Mouse (Mus musculus) granulocyte monocyte progenitor cell, adult 5-6 weeks (primary cell): ENCODE results near the gene Hk3. TPM values are rescaled to one million over a fixed set of nuclear protein-coding genes. Genes with fewer than 3 reads are reported as not detected.

Source experiments
- ATAC-seq: replicated peaks from 2 replicates; pipeline ENCODE4 v1.8.0; 2016; ENCODE audit warnings: mild to moderate bottlenecking, moderate TSS enrichment, inconsistent platforms; ENCODE audit not compliant: poor library complexity, severe bottlenecking
- total RNA-seq, 2 experiments: library from RNA; stranded (forward) in 1 of 2; stranded (reverse) in 1 of 2; fragments of 200-712, 200-1000 nt in 1 of 2; fragments of >200 nt in 1 of 2; fragmentation: Nextera tagmentation in 1 of 2; gene quantifications; 2 replicates each; pipeline ENCODE4 v1.2.3; 2014 to 2017

The Hk3 gene
- 190 and 234 TPM in 2 replicates for total RNA-seq (2014; fragmentation: Nextera tagmentation)
- total RNA-seq (2017), result 194 and 218 TPM in 2 replicates

DNA sequence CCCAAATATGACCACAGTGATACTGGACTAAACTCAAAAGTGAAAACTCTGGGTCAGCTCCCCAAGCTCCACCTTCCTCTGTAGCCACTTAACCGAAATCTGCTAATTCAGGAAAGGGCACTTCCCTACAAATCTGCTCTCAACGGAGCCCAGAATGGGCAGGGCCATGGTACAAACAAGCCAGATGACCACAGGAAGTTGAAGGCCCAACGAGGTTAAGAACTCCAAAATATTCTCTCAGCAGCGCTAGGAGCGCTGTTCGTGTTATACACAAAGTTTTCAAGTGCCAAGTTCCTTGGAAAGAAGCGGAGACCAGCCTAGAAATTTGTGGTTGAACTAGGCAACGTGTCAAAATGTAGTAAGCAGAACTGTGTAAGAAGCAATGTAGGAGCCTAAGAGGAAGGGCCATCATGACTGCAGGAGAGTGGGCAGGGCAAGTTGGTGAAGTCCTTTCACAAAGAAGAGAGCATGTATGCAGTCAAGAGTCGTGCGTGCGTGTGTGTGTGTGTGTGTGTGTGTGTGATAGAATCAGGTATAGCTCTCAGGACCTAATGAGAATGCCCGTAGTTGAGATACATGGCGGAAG is at the start of gene Hk3:
Hk3 (minus strand) TSS at position 192 of the 586 bp plus-strand sequence.
- ATAC-seq, result peak; percentile 57

- no peak for ATAC-seq
Measured at GRCm38 (mm10) chr13:55069719-55070118, 48.5 kb upstream of the Hk3 start.

- ATAC-seq, result peak; percentile 79
Measured at GRCm38 (mm10) chr13:55063276-55063675, 42.1 kb upstream of the Hk3 start.

DNA sequence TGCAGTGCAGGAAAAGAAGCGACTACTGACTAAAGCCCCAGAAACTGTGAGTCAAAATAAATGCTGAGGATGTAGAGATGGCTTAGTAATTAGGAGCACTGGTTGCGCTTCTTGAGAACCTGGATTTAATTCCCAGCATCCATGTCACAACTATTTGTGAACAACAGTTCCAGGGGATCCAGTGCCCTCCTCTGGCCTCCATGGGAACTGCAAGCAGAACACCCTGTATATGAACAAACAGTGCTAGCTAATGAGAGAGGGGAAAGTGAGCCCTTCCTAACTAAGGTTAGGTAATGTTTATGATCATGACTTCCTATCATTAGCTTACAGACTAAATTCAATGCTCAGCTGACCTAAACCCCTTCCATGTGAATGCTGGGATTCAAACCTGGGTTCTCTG is 36.9 kb upstream of the Hk3 start:
- ATAC-seq, result peak; percentile 37

DNA sequence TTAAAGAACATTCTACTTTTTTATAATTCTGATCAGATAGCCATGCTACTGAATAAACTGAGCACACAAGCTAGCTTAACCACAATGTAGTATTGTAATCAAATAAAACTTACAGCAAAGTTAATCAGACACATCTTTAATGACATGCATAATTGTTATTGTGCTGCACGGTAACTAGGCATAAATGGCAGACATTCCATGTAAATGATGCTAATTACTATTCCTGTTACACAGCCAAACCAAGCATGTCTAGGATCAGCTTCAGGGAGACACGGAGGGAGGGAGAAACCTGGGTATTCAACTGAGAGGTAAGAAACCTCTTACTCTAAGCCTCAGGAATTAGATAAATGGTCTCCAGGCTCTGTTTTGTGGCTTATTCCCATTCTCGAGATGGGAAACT is 26.5 kb upstream of the Hk3 start:
- no peak for ATAC-seq

DNA sequence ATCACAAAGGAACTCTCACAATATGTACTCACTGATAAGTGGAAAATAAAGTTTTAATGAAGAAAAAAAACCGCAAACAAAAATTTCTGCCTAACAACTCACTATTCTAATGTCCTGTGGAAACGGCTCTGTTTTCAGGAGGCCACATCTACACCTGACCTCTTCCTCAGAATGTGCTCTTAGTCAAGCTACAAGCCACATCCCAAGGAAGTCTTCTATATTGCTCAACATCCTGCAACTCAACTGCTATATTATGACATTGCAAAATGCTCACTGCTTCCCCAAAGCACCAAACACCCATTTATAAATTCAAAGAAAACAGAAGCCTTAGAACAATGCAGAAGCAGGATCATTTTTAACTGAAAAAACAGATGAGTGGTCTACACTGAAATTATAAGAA is 18.8 kb upstream of the Hk3 start:
- ATAC-seq, result peak; percentile 100

- 0 out of 2 replicates have a peak, but pooled peaks have one; percentile 12 for ATAC-seq
Measured at GRCm38 (mm10) chr13:55024215-55024614, 3.0 kb upstream of the Hk3 start.

GRCm38 (mm10) chr13:55022715-55023114 is 1.5 kb upstream of the Hk3 start:
- ATAC-seq, result peak; percentile 38

DNA sequence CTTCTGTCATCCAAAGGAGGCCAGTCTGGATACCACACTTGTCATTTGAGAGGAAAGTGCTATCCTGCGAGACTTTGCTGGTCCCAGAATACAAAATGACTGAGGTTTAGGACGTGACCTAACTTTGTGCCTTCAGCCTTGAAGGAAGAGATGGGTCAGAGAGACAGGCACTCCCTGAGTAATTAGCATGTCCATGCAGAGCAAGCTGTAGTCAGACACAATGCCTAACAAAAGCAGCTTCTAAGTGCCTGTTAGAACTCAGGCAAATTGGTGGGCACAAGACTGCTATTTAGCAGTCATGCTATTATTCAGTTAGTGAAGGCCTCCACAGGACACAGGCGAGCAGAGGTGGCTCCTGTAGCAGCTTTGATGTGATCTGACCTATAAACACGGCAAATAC is 1.1 kb upstream of the Hk3 start:
- ATAC-seq, result no peak

- ATAC-seq, result peak; percentile 45
Measured at GRCm38 (mm10) chr13:55020051-55020450, 1.1 kb downstream of the Hk3 start.

DNA sequence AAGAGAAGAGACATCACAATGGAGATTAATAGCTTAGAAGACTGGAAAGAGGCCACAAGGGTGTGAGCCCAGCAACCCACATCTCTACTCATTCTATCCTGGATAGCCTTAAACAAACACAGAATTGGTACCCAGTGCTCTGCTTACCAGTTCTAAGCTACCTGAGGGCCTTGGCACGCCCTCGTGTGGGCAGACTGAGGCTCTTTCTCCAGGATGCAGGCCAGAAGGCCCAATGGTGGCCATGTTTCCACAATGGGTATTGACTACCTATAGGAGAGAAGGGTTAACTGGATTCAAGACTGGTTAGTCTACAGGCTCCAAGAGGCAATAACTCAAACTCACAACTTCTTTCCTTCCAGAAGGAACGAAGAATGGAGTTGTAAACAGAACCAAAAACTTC is 2.0 kb downstream of the Hk3 start:
- ATAC-seq, result no peak

DNA sequence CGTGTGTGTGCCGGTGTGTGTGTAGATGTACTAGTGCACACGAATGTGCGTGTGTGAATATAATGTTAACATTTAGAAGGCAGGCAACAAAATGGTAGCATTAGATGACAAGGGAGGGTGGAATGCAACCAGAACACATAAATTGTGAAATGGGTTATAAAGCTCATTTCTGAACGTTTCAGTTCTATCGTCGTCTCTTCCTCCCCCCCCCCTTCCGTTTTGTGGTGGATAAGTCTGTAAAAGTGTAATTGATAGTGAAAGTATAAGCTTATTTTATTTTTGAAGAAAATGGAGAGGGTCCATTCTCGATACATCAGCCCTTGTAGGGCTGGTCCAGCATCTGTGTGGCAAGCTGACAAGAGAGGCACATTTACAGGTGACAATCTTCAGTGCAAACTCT is 2.5 kb downstream of the Hk3 start:
- ATAC-seq, result no peak

- no peak for ATAC-seq
Measured at GRCm38 (mm10) chr13:55017898-55018599, 3.1 kb downstream of the Hk3 start.

DNA sequence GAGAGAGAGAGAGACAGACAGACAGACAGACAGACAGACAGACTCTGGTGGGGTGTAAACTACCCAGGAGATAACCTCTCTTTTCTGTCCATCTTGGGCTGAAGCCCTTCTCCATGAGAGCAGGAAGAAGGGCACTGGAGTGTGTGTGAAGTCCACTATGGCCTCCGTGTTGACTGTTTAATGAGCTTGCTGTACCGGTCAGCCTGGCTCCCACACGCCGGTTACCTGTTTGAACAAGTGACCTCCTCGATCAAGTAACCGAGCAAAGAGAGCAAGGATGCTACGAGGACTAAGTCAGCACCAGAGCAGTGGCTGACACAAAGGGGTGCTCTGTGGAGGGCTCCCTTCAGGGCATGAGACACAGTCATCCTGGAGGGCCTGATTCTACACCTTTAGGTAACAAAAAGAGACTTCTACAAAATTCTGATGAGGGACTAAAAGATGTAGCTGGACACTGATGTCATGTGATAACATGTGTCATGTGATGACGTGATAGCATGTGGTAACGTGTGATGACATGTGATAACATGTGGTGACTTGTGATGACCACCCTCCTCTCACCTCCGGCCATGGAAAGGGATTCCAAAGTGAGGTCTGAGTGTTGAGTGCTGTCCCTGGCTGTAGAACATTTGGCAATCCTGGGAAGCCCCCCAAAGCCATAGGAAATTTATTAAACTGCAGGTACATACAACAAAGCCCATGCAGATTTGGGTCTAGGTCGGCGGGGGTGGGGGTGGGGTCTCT is 3.9 kb downstream of the Hk3 start:
- ATAC-seq, result no peak

DNA sequence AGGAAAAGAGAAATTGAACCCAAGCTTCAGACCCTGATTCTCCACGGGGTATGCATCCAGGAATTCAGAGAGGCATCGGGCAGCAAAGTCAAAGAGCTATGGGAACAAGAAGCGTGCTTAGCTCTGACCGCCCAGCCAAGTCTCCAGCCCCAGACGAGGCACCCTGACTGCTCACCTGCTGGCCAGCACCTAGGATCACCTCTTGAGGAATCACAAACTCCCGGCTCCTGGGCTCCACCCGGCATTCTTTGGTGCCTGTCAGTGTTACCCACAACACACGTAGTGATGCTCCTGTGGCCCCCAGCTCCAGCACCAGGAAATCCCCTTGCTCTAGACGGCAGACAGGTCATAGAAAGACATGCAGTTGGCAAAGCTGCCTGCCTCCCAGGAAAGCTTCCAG is 6.7 kb downstream of the Hk3 start:
- ATAC-seq, result no peak

DNA sequence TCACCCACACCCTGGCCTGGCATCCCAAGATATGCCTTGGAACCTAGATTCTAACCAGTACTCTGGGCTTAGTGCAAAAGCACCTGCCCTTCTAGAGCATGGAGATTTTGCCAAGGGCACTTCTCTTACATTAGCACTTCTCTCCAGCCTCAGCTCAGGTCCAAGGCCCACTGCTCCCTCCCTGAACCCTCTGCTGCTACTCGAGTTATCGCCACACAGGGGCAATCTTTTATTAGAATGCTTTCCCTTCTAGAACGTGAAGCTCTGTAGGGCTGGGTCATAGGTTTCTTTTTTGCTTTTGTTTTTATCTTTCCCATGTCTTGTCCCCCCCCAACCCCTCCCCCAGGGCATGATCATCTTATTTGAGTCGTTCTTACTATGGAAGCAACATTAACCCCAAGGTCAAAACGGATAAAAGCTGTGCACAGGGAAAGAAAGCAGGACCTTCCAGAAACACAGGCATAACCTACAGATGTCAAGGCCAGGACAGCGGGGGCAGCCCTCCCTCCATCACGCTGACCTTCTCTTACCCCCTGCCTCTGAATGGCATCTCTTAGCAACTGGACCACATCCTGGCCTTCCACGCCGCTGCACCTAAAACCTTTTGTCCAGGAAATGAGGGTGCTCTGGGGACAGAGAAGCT is 7.4 kb downstream of the Hk3 start:
- ATAC-seq, result no peak

DNA sequence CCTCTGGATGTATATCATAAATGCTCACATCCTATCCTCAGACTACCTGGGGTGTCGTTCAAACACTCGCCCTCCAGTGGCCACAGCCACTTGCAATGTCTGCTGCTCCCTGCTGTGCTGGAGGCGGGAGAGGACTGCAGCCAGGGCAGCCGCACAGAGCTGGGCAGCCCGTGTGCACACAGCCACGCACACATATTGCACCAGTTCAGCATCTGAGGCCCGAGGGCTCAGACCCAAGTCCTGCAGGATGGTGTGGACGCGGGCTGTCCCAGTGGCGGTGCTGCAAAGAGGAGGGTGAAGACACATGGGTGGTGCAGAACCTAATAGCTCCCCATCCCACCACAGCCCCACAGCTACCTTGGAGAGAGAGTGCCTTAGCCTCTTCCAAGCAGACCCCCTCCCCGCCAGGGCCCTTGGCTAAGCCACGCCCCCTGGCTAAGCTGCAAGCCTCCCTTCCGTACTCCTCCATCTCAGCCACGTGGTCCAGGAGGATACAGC is 9.2 kb downstream of the Hk3 start:
- 0 out of 2 replicates have a peak, but pooled peaks have one; percentile 20 for ATAC-seq

- no peak for ATAC-seq
Measured at GRCm38 (mm10) chr13:55011103-55011502, 10.1 kb downstream of the Hk3 start.

DNA sequence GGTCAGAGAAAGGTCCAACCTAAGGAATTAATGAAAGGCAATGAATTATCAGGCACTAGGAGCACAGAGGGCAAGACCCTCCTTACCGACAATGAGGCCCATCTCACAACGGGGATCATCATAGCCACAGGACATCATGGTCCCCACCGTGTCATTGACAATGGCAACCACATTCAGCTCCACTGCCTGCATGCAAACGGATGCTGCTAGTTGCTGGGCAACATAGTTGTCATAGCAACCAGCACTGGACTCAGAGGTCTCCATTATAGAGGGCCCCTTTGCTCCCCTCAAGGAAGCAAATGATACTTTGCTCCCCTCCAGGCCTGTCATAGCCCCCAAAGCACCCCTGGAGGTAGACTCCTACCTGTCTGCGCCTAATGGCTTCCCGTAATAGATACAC is 12.6 kb downstream of the Hk3 start:
- no peak for ATAC-seq

DNA sequence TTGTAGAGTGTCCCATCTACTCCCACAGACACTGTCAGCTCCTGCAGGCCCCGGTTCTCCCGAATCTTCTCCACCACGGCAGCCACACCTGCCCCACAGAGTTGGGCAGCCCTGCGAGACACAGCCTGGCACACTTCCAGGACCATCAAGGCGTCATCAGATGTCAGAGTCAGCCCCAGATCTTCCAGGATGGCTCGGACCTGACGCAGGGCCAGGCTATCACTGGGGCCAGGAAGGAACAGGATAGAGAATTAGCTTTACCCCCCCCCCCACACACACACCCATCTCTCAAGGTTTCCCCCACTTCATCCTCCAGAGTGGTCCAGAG is 14.8 kb downstream of the Hk3 start:
- no peak for ATAC-seq
